Mouse (Mus musculus) cerebellum, adult 11-12 months (tissue): ENCODE measurements at regions not wholly inside any gene's neighbourhood (a gene's known extent, or its start where the extent isn't known, plus 50 kb on each side); places are given as distances from the start of the nearest gene placed in this dataset.
A peak's percentile ranks its signal among the peaks of the same experiment; 100 is the strongest.

ENCODE experiments used
- DNase-seq: peaks from one replicate; pipeline ENCODE4 v3.0.0; 2022

DNA sequence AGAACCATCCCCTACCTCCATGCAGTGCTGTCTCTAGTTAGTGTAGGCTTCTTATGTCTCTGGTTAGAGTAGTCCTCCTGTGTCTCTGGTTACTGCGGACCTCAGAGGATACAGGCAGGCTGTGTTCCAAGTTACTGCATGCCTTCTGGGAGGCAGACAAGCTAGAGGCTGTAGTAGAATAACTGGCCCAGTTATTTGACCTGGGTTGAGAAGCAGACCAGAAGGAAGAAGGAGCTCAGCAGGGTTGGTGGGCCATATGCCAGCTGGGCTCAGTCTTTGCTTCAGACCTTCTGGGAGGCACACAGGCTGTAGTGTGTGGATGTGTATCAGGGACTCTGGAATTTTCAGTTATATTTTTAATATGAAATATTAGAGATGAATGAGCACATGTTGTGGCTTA, 581.6 kb upstream of the Bche start:
- DNase-seq = peak; percentile 1

DNA sequence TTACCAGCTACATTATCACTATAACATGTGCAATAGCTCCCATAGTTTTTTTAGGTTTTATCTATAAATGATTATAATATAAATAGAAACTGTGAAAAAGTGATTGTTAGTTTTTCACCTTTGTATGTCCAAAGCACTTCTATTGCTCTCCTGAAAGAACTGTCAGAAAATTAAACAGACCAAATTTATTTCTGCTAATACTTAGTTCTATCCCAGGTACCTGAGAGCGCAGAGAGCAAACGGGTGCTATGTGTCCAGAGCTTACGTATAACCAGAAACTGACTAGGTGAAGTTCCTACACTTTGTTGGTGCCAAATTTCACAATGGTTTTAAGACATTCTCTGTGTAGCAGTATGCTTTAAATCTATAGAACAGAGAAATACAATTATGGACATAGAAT, 535.4 kb upstream of the Bche start:
- DNase-seq = no peak
